Mouse (Mus musculus): ENCODE results near the gene Platr17.

DNA sequence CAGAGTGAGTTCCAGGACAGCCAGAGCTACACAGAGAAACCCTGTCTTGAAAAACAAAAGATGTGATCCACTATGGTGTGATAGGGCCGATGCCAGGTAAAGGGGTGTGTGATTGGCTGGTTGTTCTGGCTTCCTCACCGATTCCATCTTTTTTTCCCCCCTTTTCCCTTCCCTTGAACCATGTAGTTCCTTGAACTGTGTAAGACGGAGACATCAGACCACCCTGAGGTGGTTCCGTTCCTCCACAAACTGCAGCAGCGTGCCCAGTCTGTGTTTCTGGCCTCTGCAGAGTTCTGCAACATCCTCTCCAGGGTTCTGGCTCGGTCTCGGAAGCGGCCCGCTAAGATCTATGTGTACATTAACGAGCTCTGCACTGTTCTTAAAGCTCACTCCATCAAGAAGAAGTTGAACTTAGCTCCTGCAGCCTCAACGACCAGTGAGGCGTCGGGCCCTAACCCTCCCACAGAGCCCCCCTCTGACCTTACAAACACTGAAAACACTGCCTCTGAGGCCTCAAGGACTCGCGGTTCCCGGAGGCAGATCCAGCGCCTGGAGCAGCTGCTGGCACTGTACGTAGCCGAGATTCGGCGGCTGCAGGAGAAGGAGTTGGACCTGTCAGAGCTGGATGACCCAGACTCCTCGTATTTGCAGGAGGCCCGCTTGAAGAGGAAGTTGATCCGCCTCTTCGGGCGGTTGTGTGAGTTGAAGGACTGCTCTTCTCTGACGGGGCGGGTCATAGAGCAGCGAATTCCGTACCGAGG is 6.3 kb downstream of the Platr17 start:
- TF ChIP-seq POLR2A (IDR thresholded peaks at IDR 0.05; ENCODE audit: low read depth, low read length) (no peak), CTCF (IDR thresholded peaks at IDR 0.05; ENCODE audit: extremely low read depth, insufficient read depth, insufficient read length, insufficient replicate concordance) (no peak)
